Mouse (Mus musculus) liver, adult 2 months (tissue): ENCODE results near the gene Raver2. TPM values are rescaled to one million over a fixed set of nuclear protein-coding genes. Genes with fewer than 3 reads are reported as not detected.

Experiments used
- DNase-seq: peaks from one replicate; pipeline ENCODE4 v3.0.0-alpha.2; 2011; ENCODE audit warnings: low read depth, low spot score; ENCODE audit errors: extremely low read depth
- H3K27ac ChIP-seq: fragments of 200-500 bp; replicated peaks from 2 replicates; pipeline ENCODE4 v1.5.1; 2012; ENCODE audit warnings: low read depth, mild to moderate bottlenecking, control low read depth, inconsistent platforms, low read length; ENCODE audit not compliant: insufficient read depth
- H3K27me3 ChIP-seq: fragments of 200-500 bp; 2 replicates; pipeline ENCODE4 v1.6.1; 2012; ENCODE audit warnings: mild to moderate bottlenecking, moderate library complexity, low read length, inconsistent platforms; ENCODE audit not compliant: control insufficient read depth, insufficient read depth
- H3K36me3 ChIP-seq: fragments of 200-500 bp; 2 replicates; pipeline ENCODE4 v1.6.1; 2012; ENCODE audit warnings: low read length, inconsistent platforms; ENCODE audit not compliant: control insufficient read depth, insufficient read depth
- H3K4me1 ChIP-seq: fragments of 200-500 bp; 2 replicates; pipeline ENCODE4 v1.6.1; 2011; ENCODE audit warnings: low read length; ENCODE audit not compliant: control insufficient read depth, insufficient read depth
- H3K4me3 ChIP-seq: fragments of 200-500 bp; 2 replicates; pipeline ENCODE4 v1.5.1; 2011; ENCODE audit warnings: low read depth, mild to moderate bottlenecking, control low read depth, low read length, moderate library complexity; ENCODE audit not compliant: insufficient read depth
- H3K79me2 ChIP-seq: fragments of 200-500 bp; 2 replicates; pipeline ENCODE4 v1.6.1; 2012; ENCODE audit warnings: inconsistent platforms, mild to moderate bottlenecking, low read length, moderate library complexity; ENCODE audit not compliant: control insufficient read depth, insufficient read depth
- H3K9ac ChIP-seq: fragments of 200-500 bp; 2 replicates; pipeline ENCODE4 v1.6.1; 2012; ENCODE audit warnings: low read depth, mild to moderate bottlenecking, control low read depth, inconsistent platforms, low read length
- CTCF ChIP-seq: fragments of 200-500 bp; IDR thresholded peaks from 2 replicates; pipeline ENCODE4 v1.5.1; 2011; ENCODE audit warnings: low read depth, low read length, control low read depth
- POLR2A ChIP-seq: fragments of 200-500 bp; IDR thresholded peaks from 2 replicates; pipeline ENCODE4 v1.6.1; 2011; ENCODE audit warnings: low read length, control low read depth; ENCODE audit not compliant: insufficient read depth; ENCODE audit errors: extremely low read depth
- WGBS: fragments of 180-500 bp; shearing (Covaris S2); methylation state at CpG from one replicate; pipeline ENCODE4 v1.1.7; 2018; 5-methylcytosine and 5-hydroxymethylcytosine counted together
- polyA plus RNA-seq: library from polyadenylated mRNA; depleted of rRNA; stranded (reverse); fragments of >200 nt; gene quantifications from 2 replicates; pipeline ENCODE4 v1.2.3, GENCODE M21; 2012
- total RNA-seq: library from RNA; depleted of rRNA; stranded (reverse); fragments of >200 nt; gene quantifications from 2 replicates; pipeline ENCODE4 v1.2.3, GENCODE M21; 2014

Raver2 gene
- total and polyA plus RNA-seq, 2 experiments = 0.05 to 0.28 TPM

DNA sequence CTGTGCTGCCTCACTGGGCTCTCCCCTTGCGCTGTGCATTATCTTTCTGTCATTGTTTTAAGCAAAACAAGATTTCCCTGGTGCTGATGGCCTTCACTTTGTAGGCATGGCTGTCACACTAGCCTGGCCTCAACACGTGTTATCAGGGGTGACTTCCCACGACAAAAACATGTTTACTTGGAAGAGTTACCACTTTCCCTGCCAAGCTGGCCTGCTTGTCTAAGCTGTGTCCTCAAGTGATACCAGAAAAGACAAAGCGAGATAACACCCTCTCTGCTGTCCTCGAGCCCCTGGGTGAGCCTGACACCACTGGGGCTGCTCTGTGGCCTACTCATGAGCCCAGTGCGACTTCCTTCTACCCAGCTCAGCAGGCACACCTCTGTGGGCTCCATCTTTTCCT lies 107.3 kb downstream of the Raver2 start:
- peak; percentile 78 for DNase-seq
- Histone ChIP-seq H3K27ac (peak overlapping the region; percentile 65), H3K9ac (no peak overlapping the region), H3K4me1 (peaks cover 12% of the 10 kb centered on the region; the same call in 1 of the 2 replicates), H3K4me3 (no peak overlapping the region), H3K79me2 (no peaks in the 10 kb centered on the region; the same call in 1 of the 2 replicates), H3K36me3 (peaks cover 80% of the 10 kb centered on the region), H3K27me3 (no peaks in the 10 kb centered on the region)
- TF ChIP-seq POLR2A = no peak
- no peak for TF ChIP-seq CTCF
- WGBS = 14% methylated on average over 6 of the region's 6 CpGs

DNA sequence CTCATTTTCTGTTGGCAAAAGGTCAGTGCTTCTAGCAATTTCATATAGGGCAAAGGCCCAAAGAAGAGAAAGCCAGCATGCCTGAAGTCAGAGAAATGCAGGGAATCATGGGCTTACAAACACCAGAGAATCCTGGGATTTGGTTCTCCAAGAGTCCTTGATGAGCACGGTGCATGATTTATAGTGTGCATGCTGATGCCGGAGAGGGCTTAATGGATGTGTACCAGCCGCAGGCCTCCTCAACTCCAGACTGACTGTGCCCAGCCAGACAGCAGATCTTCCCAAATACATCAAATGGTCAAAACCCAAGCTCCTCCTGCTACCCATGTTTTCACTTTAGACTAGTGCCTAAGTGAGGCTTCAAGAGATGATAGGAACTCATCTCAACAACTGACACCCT lies 109.0 kb downstream of the Raver2 start:
- Histone ChIP-seq H3K4me3 (no peak overlapping the region), H3K79me2 (peaks cover 3% of the 10 kb centered on the region; the same call in 1 of the 2 replicates), H3K9ac (no peak overlapping the region), H3K4me1 (peaks cover 12% of the 10 kb centered on the region; the same call in 1 of the 2 replicates), H3K27me3 (no peaks in the 10 kb centered on the region), H3K36me3 (peaks cover 81% of the 10 kb centered on the region), H3K27ac (peak overlapping the region; percentile 62)
- DNase-seq = no peak
- TF ChIP-seq POLR2A = no peak
- no peak for TF ChIP-seq CTCF
- 75% methylated on average over 3 of the region's 3 CpGs for WGBS

DNA sequence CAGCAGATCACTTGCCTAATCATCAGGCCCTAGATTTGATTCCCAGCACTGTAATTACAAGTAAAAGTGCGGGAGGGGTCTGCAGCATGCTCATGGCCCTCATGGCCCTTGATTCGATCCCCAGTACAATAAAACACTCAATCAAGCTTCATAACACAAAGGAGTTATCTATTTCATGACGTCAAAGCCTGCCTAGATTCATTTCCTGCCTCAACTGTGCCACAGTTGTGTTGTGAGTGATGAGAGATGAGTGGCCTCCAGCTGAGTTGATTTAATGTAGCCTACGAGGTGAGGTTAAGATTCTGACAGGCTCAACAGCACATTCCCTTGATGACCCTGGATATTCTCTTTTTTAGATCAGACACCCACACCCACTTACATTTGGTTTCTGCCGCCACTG lies 110.3 kb downstream of the Raver2 start:
- TF ChIP-seq CTCF (no peak), POLR2A (no peak)
- Histone ChIP-seq H3K4me1 (peaks cover 13% of the 10 kb centered on the region; the same call in 1 of the 2 replicates), H3K27me3 (no peaks in the 10 kb centered on the region), H3K27ac (0 out of 2 replicates have a peak overlapping the region, but pooled peaks have one; percentile 16), H3K4me3 (no peak overlapping the region), H3K9ac (no peak overlapping the region), H3K36me3 (peaks cover 80% of the 10 kb centered on the region), H3K79me2 (peaks cover 3% of the 10 kb centered on the region; the same call in 1 of the 2 replicates)
- 85% methylated on average over 5 of the region's 5 CpGs for WGBS
- DNase-seq = no peak

DNA sequence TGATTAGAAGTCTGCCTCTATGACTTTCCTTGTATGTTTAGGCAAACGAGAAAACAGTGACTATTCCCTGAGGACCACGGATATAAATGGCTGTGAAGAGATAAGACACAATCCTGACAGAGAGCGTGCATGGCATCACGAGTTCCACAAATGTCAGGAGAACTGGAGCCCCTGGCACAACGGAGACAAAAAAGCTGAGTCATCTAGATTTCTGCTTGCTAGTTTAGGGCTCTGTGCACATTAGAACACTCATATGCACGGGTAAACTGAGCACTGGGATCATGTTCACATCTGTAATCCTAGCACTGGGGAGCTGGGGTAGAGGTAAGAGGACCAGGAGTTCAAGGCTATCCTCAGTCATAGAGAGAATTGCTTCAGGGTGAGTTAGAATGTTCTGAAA lies 111.1 kb downstream of the Raver2 start:
- Histone ChIP-seq H3K4me1 (peaks cover 15% of the 10 kb centered on the region; the same call in 1 of the 2 replicates), H3K36me3 (peaks cover 76% of the 10 kb centered on the region), H3K79me2 (peaks cover 3% of the 10 kb centered on the region; the same call in 1 of the 2 replicates), H3K9ac (no peak overlapping the region), H3K4me3 (no peak overlapping the region), H3K27me3 (no peaks in the 10 kb centered on the region), H3K27ac (no peak overlapping the region)
- 73% methylated on average over 6 of the region's 6 CpGs for WGBS
- TF ChIP-seq POLR2A (no peak), CTCF (no peak)
- no peak for DNase-seq

DNA sequence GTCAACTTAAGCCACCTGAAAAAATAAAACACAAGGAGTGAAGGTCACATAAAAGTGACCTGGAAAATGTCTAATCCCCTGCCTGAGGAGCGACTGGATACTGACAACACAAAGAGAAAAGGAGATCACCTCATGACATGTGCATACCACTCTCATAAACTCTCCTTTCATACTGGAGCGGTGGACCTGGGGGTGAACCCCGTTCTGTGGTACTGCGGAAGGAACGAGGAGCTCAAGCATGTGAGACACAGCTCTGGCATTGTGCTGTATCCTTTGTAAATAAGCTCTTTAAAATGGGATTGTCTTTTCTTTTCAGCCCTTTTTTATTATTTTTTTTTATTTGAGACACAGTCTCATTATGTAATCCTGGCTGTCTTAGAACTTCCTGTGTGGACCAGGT lies 111.9 kb downstream of the Raver2 start:
- no peak for TF ChIP-seq CTCF
- no peak for TF ChIP-seq POLR2A
- Histone ChIP-seq H3K9ac (no peak overlapping the region), H3K36me3 (peaks cover 76% of the 10 kb centered on the region), H3K79me2 (peaks cover 4% of the 10 kb centered on the region; the same call in 1 of the 2 replicates), H3K4me1 (peaks cover 19% of the 10 kb centered on the region), H3K27ac (0 out of 2 replicates have a peak overlapping the region, but pooled peaks have one; percentile 14), H3K27me3 (no peaks in the 10 kb centered on the region), H3K4me3 (no peak overlapping the region)
- no peak for DNase-seq
- 86% methylated on average over 5 of the region's 5 CpGs for WGBS

DNA sequence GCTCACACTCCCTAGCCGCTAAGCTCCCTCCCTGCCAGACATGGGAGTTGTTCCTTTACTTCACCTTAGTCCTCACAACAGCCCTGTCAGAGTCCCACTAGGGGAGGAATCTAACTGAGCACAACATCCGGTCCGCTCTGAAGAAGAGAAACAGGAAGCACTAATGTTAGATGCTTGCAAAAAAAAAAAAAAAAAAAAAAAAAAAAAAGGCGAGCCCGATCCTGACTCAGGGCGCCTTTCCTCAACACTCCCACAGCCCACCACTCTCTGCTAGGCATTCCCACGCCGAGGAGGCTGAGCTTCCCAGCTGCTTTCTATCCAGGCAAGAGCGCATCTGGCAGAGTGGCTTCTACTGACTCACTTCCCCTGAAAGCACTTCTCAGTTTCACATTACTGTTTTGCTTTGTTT lies 113.8 kb downstream of the Raver2 start:
- H3K79me2 ChIP-seq = peaks cover 7% of the 10 kb centered on the region; the same call in 1 of the 2 replicates
- DNase-seq = peak; percentile 35
- no peaks in the 10 kb centered on the region for H3K27me3 ChIP-seq
- peaks cover 28% of the 10 kb centered on the region for H3K4me1 ChIP-seq
- peaks cover 74% of the 10 kb centered on the region for H3K36me3 ChIP-seq
- H3K27ac ChIP-seq = peak overlapping the region; percentile 37; the same call in 1 of the 2 replicates
- no peak overlapping the region for H3K4me3 ChIP-seq
- TF ChIP-seq CTCF (no peak), POLR2A (no peak)
- no peak overlapping the region for H3K9ac ChIP-seq
- WGBS = 62% methylated on average over 9 of the region's 9 CpGs
